Mouse (Mus musculus): Measurements from ENCODE around the gene Gmds. TPM values are rescaled to one million over a fixed set of nuclear protein-coding genes. Genes with fewer than 3 reads are reported as not detected.
A peak's percentile ranks its signal among the peaks of the same experiment; 100 is the strongest.

Gene Gmds
- total and polyA plus RNA-seq, 2 experiments from 2014 or later, result 13.7 to 31.9 TPM

DNA sequence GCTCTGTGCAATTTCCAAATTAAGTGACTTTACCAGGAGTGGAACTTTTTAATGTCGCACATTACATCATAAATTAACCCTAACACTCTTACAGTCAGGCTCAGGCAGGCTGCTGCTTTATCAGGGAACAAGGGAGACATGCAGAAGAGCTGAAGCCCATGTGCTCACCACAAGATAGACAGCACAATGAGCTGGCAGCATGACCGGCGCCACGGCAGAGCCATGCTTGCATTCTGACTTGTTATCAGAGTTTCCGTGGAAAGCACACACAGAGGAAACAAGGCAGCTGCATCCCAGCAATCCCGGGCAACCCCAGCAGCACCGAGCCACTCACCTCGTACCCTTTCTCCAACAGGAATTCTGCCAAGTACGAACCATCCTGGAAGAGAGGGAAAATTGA is 104.5 kb downstream of the Gmds start:
- Histone ChIP-seq H3K36me3 (ENCODE audit: insufficient read depth, low read length) (no peaks in the 10 kb centered on the region), H3K27ac (no peak overlapping the region), H3K27me3 (ENCODE audit: insufficient read depth, low read length) (no peaks in the 10 kb centered on the region), H3K4me2 (ENCODE audit: low read depth, low read length) (no peak overlapping the region), H3K4me1 (ENCODE audit: insufficient read depth, low read length) (no peaks in the 10 kb centered on the region), H3K9me3 (ENCODE audit: low read length) (no peaks in the 10 kb centered on the region), H3K4me3 (ENCODE audit: low read length) (no peak overlapping the region), H3K9ac (replicated peaks; ENCODE audit: low read length) (no peak overlapping the region)
- ATAC-seq (no peak), DNase-seq (ENCODE audit: low spot score) (no peak)
- WGBS, result 61% methylated on average over 9 of the region's 9 CpGs
- TF ChIP-seq CTCF (IDR thresholded peaks at IDR 0.05; ENCODE audit: low read depth), result no peak

DNA sequence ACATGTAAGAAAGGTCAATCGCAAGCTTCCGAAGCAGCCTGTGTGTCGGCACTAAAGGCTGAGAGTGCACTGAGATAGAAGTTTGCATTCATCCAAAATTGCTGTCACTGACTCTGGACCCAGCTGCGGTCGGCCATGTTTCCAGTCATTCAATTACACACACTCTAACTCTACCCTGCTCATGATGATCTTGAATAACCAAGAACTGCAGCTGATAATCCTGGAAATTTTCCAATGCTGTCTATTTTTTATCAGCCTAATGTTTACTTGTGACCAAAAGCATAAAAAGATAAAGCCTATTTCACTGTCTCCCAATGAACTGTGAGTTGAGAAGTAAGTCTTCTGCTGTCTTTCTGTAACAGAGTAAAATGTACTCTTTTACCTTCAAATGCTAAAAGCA is 106.1 kb downstream of the Gmds start:
- Histone ChIP-seq H3K4me1 (ENCODE audit: insufficient read depth, low read length) (no peaks in the 10 kb centered on the region), H3K9me3 (ENCODE audit: low read length) (no peaks in the 10 kb centered on the region), H3K36me3 (ENCODE audit: insufficient read depth, low read length) (no peaks in the 10 kb centered on the region), H3K27ac (no peak overlapping the region), H3K4me3 (ENCODE audit: low read length) (no peak overlapping the region), H3K4me2 (ENCODE audit: low read depth, low read length) (no peak overlapping the region), H3K27me3 (ENCODE audit: insufficient read depth, low read length) (no peaks in the 10 kb centered on the region), H3K9ac (replicated peaks; ENCODE audit: low read length) (no peak overlapping the region)
- 84% methylated on average over 5 of the region's 5 CpGs for WGBS
- ATAC-seq, result no peak
- no peak for TF ChIP-seq CTCF (IDR thresholded peaks at IDR 0.05; ENCODE audit: low read depth)
- DNase-seq (ENCODE audit: low spot score), result no peak

DNA sequence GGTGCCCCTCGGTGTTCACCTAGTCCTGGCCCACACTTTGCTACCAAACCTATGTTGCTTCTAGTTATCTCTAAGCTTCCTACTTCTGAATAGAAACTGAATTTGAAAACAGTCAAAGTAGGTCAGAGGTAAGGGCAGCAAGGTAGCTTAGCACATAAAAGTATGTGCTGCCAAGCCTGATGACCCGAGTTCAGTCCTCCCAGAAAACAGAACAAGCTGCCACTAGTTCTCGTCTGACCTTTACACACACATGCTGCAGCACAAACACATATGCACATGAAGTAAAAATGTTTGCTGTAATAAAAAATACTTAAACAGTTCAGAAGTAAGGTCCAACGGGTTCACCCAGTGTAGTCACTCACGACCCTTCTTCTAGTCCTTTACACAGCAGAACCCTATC is 106.6 kb downstream of the Gmds start:
- TF ChIP-seq CTCF (IDR thresholded peaks at IDR 0.05; ENCODE audit: low read depth), result no peak
- Histone ChIP-seq H3K27me3 (ENCODE audit: insufficient read depth, low read length) (no peaks in the 10 kb centered on the region), H3K27ac (no peak overlapping the region), H3K9ac (replicated peaks; ENCODE audit: low read length) (no peak overlapping the region), H3K9me3 (ENCODE audit: low read length) (no peaks in the 10 kb centered on the region), H3K4me1 (ENCODE audit: insufficient read depth, low read length) (no peaks in the 10 kb centered on the region), H3K36me3 (ENCODE audit: insufficient read depth, low read length) (no peaks in the 10 kb centered on the region), H3K4me3 (ENCODE audit: low read length) (no peak overlapping the region), H3K4me2 (ENCODE audit: low read depth, low read length) (no peak overlapping the region)
- DNase-seq (ENCODE audit: low spot score), result no peak
- no peak for ATAC-seq
- 92% methylated on average over 5 of the region's 5 CpGs for WGBS

DNA sequence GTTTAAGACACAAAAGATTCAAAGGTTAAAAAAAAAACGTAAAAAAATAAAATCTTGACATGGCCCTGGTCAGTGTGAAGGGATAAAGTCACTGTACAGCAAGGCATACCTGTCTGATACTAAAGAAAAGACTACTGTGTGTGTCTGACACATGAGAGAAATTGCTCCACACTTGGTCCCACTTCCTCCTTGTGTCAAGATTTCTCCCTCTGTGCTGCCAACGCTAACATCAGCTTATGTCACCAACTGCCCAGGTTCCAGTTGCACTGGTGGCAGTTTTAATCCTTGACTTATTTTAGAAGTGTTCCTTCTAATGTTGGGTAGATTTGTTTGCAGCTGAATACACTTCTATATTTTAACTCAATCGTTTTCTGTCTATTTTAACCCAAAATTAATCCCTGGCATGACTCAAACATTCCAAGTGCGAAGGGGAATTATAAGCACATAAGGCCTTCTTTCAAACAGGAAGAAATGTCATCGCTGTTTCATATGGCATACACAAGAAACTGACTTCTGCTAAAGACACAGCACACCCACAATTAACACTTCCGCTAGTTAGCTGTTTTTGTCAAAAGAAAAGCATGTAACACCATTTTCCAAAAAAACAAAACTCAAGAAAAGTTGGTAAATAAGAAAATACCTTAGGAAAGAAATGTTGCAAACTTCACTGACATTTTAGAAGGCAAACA is 110.5 kb downstream of the Gmds start:
- Histone ChIP-seq H3K4me2 (ENCODE audit: low read depth, low read length) (no peak overlapping the region), H3K27me3 (ENCODE audit: insufficient read depth, low read length) (no peaks in the 10 kb centered on the region), H3K36me3 (ENCODE audit: insufficient read depth, low read length) (no peaks in the 10 kb centered on the region), H3K9me3 (ENCODE audit: low read length) (no peaks in the 10 kb centered on the region), H3K4me3 (ENCODE audit: low read length) (no peak overlapping the region), H3K4me1 (ENCODE audit: insufficient read depth, low read length) (no peaks in the 10 kb centered on the region), H3K27ac (no peak overlapping the region), H3K9ac (replicated peaks; ENCODE audit: low read length) (no peak overlapping the region)
- no peak for DNase-seq (ENCODE audit: low spot score)
- TF ChIP-seq CTCF (IDR thresholded peaks at IDR 0.05; ENCODE audit: low read depth), result no peak
- ATAC-seq, result no peak
- WGBS, result 83% methylated on average over 6 of the region's 6 CpGs

DNA sequence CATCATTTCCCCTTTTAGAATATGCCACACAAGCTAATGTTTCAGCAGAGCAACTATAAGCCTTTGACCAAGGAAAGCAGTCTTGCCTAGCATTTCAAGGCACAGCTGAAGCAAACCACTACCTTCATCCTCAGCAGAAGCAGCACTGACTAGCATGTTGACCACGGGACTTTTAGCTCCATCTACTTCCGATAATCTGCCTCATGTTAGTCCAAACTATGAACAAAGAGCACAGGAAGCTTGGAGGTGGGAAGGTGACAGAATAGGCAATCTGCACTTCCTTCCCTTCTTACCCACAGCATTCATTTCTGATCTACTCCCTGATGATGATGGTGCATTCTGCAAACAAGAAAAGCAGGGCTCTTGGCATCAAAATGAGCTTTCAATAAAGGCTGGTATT is 120.9 kb downstream of the Gmds start:
- H3K9ac ChIP-seq (replicated peaks; ENCODE audit: low read length), result no peak overlapping the region
- no peak for ATAC-seq
- H3K4me3 ChIP-seq (ENCODE audit: low read length), result no peak overlapping the region
- no peaks in the 10 kb centered on the region for H3K4me1 ChIP-seq (ENCODE audit: insufficient read depth, low read length)
- H3K27me3 ChIP-seq (ENCODE audit: insufficient read depth, low read length), result no peaks in the 10 kb centered on the region
- H3K36me3 ChIP-seq (ENCODE audit: insufficient read depth, low read length), result no peaks in the 10 kb centered on the region
- H3K27ac ChIP-seq, result no peak overlapping the region
- no peak overlapping the region for H3K4me2 ChIP-seq (ENCODE audit: low read depth, low read length)
- H3K9me3 ChIP-seq (ENCODE audit: low read length), result no peaks in the 10 kb centered on the region
- no peak for DNase-seq (ENCODE audit: low spot score)
- no peak for TF ChIP-seq CTCF (IDR thresholded peaks at IDR 0.05; ENCODE audit: low read depth)
- WGBS, result 84% methylated on average over 2 of the region's 2 CpGs

DNA sequence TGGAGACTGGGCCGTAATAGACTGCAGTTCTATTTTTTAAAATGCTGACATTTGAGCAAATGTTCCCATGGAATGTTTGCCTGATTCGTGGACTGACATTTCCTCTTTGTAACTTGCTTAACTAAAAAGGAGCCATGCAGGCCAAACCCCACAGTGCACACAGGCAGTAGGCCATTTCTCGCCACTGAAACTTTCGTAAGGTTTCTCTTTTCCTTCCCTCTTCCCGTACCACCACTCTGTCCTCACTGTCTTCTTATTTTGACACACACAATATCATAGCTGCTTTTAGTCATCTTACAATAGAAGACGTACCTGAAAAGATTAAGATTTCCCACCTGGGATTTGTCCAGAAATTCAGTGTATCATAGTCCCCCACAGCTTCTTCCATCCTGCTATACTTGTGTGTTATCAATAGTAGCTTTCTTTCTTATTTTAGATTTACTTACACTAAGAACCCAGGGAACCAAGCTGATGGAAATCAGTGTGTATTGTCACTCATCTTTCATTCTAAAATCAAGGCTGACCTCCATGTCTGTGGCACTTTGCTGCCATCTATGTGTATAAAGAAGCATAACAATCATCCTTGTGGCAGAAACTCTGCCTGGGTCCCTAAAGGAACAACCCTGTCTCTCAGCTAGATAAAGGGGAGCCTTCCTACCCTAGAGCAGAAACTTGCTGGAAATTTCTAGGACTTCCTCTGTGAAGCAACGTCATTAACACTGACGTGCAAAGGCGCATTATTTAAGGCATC is 124.7 kb downstream of the Gmds start:
- no peaks in the 10 kb centered on the region for H3K9me3 ChIP-seq (ENCODE audit: low read length)
- no peak overlapping the region for H3K9ac ChIP-seq (replicated peaks; ENCODE audit: low read length)
- 0 out of 2 replicates have a peak, but pooled peaks have one; percentile 51 for ATAC-seq
- H3K36me3 ChIP-seq (ENCODE audit: insufficient read depth, low read length), result no peaks in the 10 kb centered on the region
- peak; percentile 73 for DNase-seq (ENCODE audit: low spot score)
- no peaks in the 10 kb centered on the region for H3K4me1 ChIP-seq (ENCODE audit: insufficient read depth, low read length)
- 0 out of 2 replicates have a peak overlapping the region, but pooled peaks have one; percentile 12 for H3K27ac ChIP-seq
- no peak overlapping the region for H3K4me3 ChIP-seq (ENCODE audit: low read length)
- H3K4me2 ChIP-seq (ENCODE audit: low read depth, low read length), result no peak overlapping the region
- WGBS, result 56% methylated on average over 9 of the region's 9 CpGs
- peak; percentile 86 for TF ChIP-seq CTCF (IDR thresholded peaks at IDR 0.05; ENCODE audit: low read depth)
- H3K27me3 ChIP-seq (ENCODE audit: insufficient read depth, low read length), result no peaks in the 10 kb centered on the region

DNA sequence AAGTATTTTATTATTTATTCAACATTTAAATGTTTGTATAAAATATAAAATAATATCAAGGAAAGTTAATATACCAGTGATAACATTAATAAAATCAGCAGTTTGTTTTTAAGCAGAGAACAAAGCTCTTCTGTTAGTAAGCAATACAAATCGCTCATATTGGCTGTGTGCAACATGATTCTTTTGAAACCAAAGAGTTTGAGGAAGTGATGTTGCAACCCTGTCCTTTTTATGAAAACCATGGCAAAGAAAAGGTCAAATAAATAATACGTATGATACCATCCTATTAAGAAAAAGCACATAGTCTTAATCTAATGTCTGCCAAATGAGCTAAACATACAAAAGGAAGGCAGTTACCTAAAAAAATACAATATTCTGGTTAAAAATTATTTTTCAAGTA is 126.4 kb downstream of the Gmds start:
- 79% methylated on average over 2 of the region's 2 CpGs for WGBS
- H3K27ac ChIP-seq, result no peak overlapping the region
- no peaks in the 10 kb centered on the region for H3K27me3 ChIP-seq (ENCODE audit: insufficient read depth, low read length)
- no peak for ATAC-seq
- no peak overlapping the region for H3K4me3 ChIP-seq (ENCODE audit: low read length)
- H3K9ac ChIP-seq (replicated peaks; ENCODE audit: low read length), result no peak overlapping the region
- no peak for TF ChIP-seq CTCF (IDR thresholded peaks at IDR 0.05; ENCODE audit: low read depth)
- no peak overlapping the region for H3K4me2 ChIP-seq (ENCODE audit: low read depth, low read length)
- no peak for DNase-seq (ENCODE audit: low spot score)
- H3K36me3 ChIP-seq (ENCODE audit: insufficient read depth, low read length), result no peaks in the 10 kb centered on the region
- H3K4me1 ChIP-seq (ENCODE audit: insufficient read depth, low read length), result no peaks in the 10 kb centered on the region
- H3K9me3 ChIP-seq (ENCODE audit: low read length), result no peaks in the 10 kb centered on the region
